Comparison of ENCODE assay signal across 8 mouse cellular contexts in genomic region chr3:106548971-106549370, GRCm38 (mm10). TPM values are rescaled to one million over a fixed set of nuclear protein-coding genes. Genes with fewer than 3 reads are reported as not detected.
A peak's percentile ranks its signal among the peaks of the same experiment; 100 is the strongest.
DNase-seq lines count a peak whose midpoint lies in the region; ATAC-seq lines count a peak whose summit lies in the region.

No protein-coding gene starts in this region.

- H3K27ac ChIP-seq in forebrain, embryonic 10.5 days: no peak overlapping the region
- H3K27ac ChIP-seq in forebrain, embryonic 12.5 days: no peak overlapping the region
- H3K27ac ChIP-seq in lung, embryonic 15.5 days: no peak overlapping the region
- no peak overlapping the region for H3K27ac ChIP-seq in stomach, embryonic 14.5 days (ENCODE audit: low read length)

- no peaks in the 10 kb centered on the region; the same call in 1 of the 2 replicates for H3K36me3 ChIP-seq in forebrain, embryonic 10.5 days (replicated peaks)
- H3K36me3 ChIP-seq in forebrain, embryonic 12.5 days (replicated peaks): peaks cover 6% of the 10 kb centered on the region
- peaks cover 5% of the 10 kb centered on the region; the same call in 1 of the 2 replicates for H3K36me3 ChIP-seq in lung, embryonic 15.5 days
- H3K36me3 ChIP-seq in stomach, embryonic 14.5 days (ENCODE audit: control insufficient read depth, insufficient read depth, low read length): peaks cover 15% of the 10 kb centered on the region; the same call in 1 of the 2 replicates

- intact Hi-C loops in left cerebral cortex, postnatal 36 days (cut with DNase I): loop anchor here (2.0 kb wide), 1 partner anchor 174 kb away; no protein-coding TSS in a partner anchor

- no peak for ATAC-seq in forebrain, embryonic 12.5 days (ENCODE audit: low FRiP score)
- no peak for ATAC-seq in lung, embryonic 15.5 days (ENCODE audit: borderline replicate concordance, extremely low read depth, low FRiP score, low TSS enrichment)
- ATAC-seq in stomach, embryonic 14.5 days (ENCODE audit: insufficient number of reproducible peaks, insufficient read depth, low FRiP score, low read depth): no peak
- no peak for ATAC-seq in megakaryocyte progenitor cell, adult 5-6 weeks (replicated peaks; ENCODE audit: poor library complexity)

- no peak overlapping the region for H3K9ac ChIP-seq in forebrain, embryonic 12.5 days
- H3K9ac ChIP-seq in lung, embryonic 15.5 days: no peak overlapping the region
- H3K9ac ChIP-seq in stomach, embryonic 14.5 days (replicated peaks; ENCODE audit: low read depth, low read length): 0 out of 2 replicates have a peak overlapping the region, but pooled peaks have one; percentile 33

- WGBS in forebrain, embryonic 10.5 days: 64% methylated on average over 3 of the region's 3 CpGs
- 55% methylated on average over 3 of the region's 3 CpGs for WGBS in forebrain, embryonic 12.5 days
- WGBS in lung, embryonic 15.5 days: 16% methylated on average over 3 of the region's 3 CpGs
- 19% methylated on average over 3 of the region's 3 CpGs for WGBS in stomach, embryonic 14.5 days

- H3K9me3 ChIP-seq in forebrain, embryonic 10.5 days: no peaks in the 10 kb centered on the region
- no peaks in the 10 kb centered on the region for H3K9me3 ChIP-seq in forebrain, embryonic 12.5 days
- no peaks in the 10 kb centered on the region for H3K9me3 ChIP-seq in lung, embryonic 15.5 days
- H3K9me3 ChIP-seq in stomach, embryonic 14.5 days (ENCODE audit: control insufficient read depth, low read depth, low read length): no peaks in the 10 kb centered on the region

- DNase-seq in forebrain, embryonic 10.5 days (ENCODE audit: extremely low spot score, low spot score): no peak
- DNase-seq in lung, postnatal 4 days: no peak
- peak; percentile 7 to 50 for DNase-seq in kidney, postnatal 36 days
- DNase-seq in left cerebral cortex, postnatal 36 days (ENCODE audit: low spot score in 2 of 2): no peak

- H3K27me3 ChIP-seq in forebrain, embryonic 10.5 days (ENCODE audit: poor library complexity, severe bottlenecking): no peaks in the 10 kb centered on the region
- H3K27me3 ChIP-seq in forebrain, embryonic 12.5 days: no peaks in the 10 kb centered on the region
- H3K27me3 ChIP-seq in lung, embryonic 15.5 days: no peaks in the 10 kb centered on the region
- no peaks in the 10 kb centered on the region for H3K27me3 ChIP-seq in stomach, embryonic 14.5 days (ENCODE audit: control insufficient read depth, insufficient read depth, low read length)

- peak overlapping the region; percentile 82 for H3K4me3 ChIP-seq in forebrain, embryonic 10.5 days
- no peak overlapping the region for H3K4me3 ChIP-seq in forebrain, embryonic 12.5 days (replicated peaks)
- H3K4me3 ChIP-seq in lung, embryonic 15.5 days: peak overlapping the region; percentile 78
- H3K4me3 ChIP-seq in stomach, embryonic 14.5 days (ENCODE audit: low read depth, low read length): peak overlapping the region; percentile 91; the same call in 1 of the 2 replicates

- H3K4me1 ChIP-seq in forebrain, embryonic 10.5 days: peaks cover 28% of the 10 kb centered on the region
- peaks cover 12% of the 10 kb centered on the region for H3K4me1 ChIP-seq in forebrain, embryonic 12.5 days
- H3K4me1 ChIP-seq in lung, embryonic 15.5 days: peaks cover 20% of the 10 kb centered on the region
- H3K4me1 ChIP-seq in stomach, embryonic 14.5 days (ENCODE audit: control insufficient read depth, insufficient read depth, low read length): 0 out of 2 replicates have a peak, but pooled peaks cover 7% of the 10 kb centered on the region

- no peak overlapping the region for H3K4me2 ChIP-seq in forebrain, embryonic 12.5 days
- H3K4me2 ChIP-seq in lung, embryonic 15.5 days: peak overlapping the region; percentile 65
- H3K4me2 ChIP-seq in stomach, embryonic 14.5 days (replicated peaks; ENCODE audit: low read depth, low read length): peak overlapping the region; percentile 61

RNA-seq across cellular contexts. Expression of gene Cept1, which starts 1.4 kb away (rescaled TPM):
- 37.2 and 40.5 TPM in 2 replicates for polyA plus RNA-seq in forebrain, embryonic 10.5 days (2016; fragmentation: Nextera tagmentation; extraction: Ambion mirVana)
- 40.5 and 40.9 TPM in 2 replicates for polyA plus RNA-seq in forebrain, embryonic 12.5 days (2016; fragmentation: Nextera tagmentation; extraction: Ambion mirVana)
- 63.4 and 73.5 TPM in 2 replicates for polyA plus RNA-seq in lung, embryonic 15.5 days (2015; fragmentation: Nextera tagmentation; extraction: Ambion mirVana)
- polyA plus RNA-seq in stomach, embryonic 14.5 days (2014; fragmentation: Nextera tagmentation; extraction: Ambion mirVana): 65.1 and 69.5 TPM in 2 replicates
- total RNA-seq in megakaryocyte progenitor cell, adult 5-6 weeks (2015): 44.5 and 51.7 TPM in 2 replicates
- total RNA-seq in megakaryocyte progenitor cell, adult 5-6 weeks (2017): 95.2 and 100 TPM in 2 replicates
- 10 to 100 TPM; 40.7 to 45.3 TPM for total RNA-seq in left cerebral cortex, postnatal 36 days (2021)

RNA-seq across cellular contexts. Expression of gene Dram2, which starts 1.4 kb away (rescaled TPM):
- polyA plus RNA-seq in forebrain, embryonic 10.5 days (2016; fragmentation: Nextera tagmentation; extraction: Ambion mirVana): 33.2 and 33.4 TPM in 2 replicates
- 41.3 and 43.3 TPM in 2 replicates for polyA plus RNA-seq in forebrain, embryonic 12.5 days (2016; fragmentation: Nextera tagmentation; extraction: Ambion mirVana)
- polyA plus RNA-seq in lung, embryonic 15.5 days (2015; fragmentation: Nextera tagmentation; extraction: Ambion mirVana): 72.5 and 78.0 TPM in 2 replicates
- polyA plus RNA-seq in stomach, embryonic 14.5 days (2014; fragmentation: Nextera tagmentation; extraction: Ambion mirVana): 74.1 and 75.1 TPM in 2 replicates
- total RNA-seq in megakaryocyte progenitor cell, adult 5-6 weeks (2015): 36.7 and 37.4 TPM in 2 replicates
- 16.9 and 24.1 TPM in 2 replicates for total RNA-seq in megakaryocyte progenitor cell, adult 5-6 weeks (2017)
- total RNA-seq in left cerebral cortex, postnatal 36 days (2021): 10 to 100 TPM; 32.3 to 37.7 TPM

Comparison
In these comparisons a context has a peak if more than half of its experiments do, and no peak if none do; other contexts are left out.
1. DNase-seq: peak in kidney, postnatal 36 days (2 of 2); none in forebrain, embryonic 10.5 days (single experiment), lung, postnatal 4 days (0 of 2) and left cerebral cortex, postnatal 36 days (0 of 2).